Mouse (Mus musculus) olfactory bulb, adult 2 months (tissue): ENCODE data around the gene Nos1ap. TPM values are rescaled to one million over a fixed set of nuclear protein-coding genes. Genes with fewer than 3 reads are reported as not detected.

Experiments used
- H3K27ac ChIP-seq: fragments of 200-500 bp; 2 replicates; pipeline ENCODE4 v1.5.1; 2012; ENCODE audit warnings: low read depth, low read length; ENCODE audit not compliant: insufficient read depth
- H3K4me1 ChIP-seq: fragments of 200-500 bp; 2 replicates; pipeline ENCODE4 v1.6.1; 2012; ENCODE audit warnings: low read length; ENCODE audit not compliant: control insufficient read depth, insufficient read depth
- H3K4me3 ChIP-seq: fragments of 200-500 bp; 2 replicates; pipeline ENCODE4 v1.5.1; 2012; ENCODE audit warnings: mild to moderate bottlenecking, low read depth, low read length, moderate library complexity; ENCODE audit not compliant: insufficient read depth
- CTCF ChIP-seq: fragments of 200-500 bp; IDR thresholded peaks from 2 replicates; pipeline ENCODE4 v1.5.1; 2012; ENCODE audit warnings: low read depth, mild to moderate bottlenecking, low read length, moderate library complexity; ENCODE audit not compliant: insufficient read depth
- POLR2A ChIP-seq: fragments of 200-500 bp; IDR thresholded peaks from 2 replicates; pipeline ENCODE4 v1.6.1; 2012; ENCODE audit warnings: mild to moderate bottlenecking, low read depth, low read length, moderate library complexity; ENCODE audit not compliant: insufficient read depth
- WGBS: fragments of 180-500 bp; shearing (Covaris S2); methylation state at CpG from one replicate; pipeline ENCODE4 v1.1.7; 2018; 5-methylcytosine and 5-hydroxymethylcytosine counted together
- polyA plus RNA-seq: library from polyadenylated mRNA; stranded (reverse); fragments of >200 nt; gene quantifications from 2 replicates; pipeline ENCODE4 v1.2.4, GENCODE M21; 2012; ENCODE audit warnings: low replicate concordance; ENCODE audit not compliant: missing spikeins, insufficient read depth, insufficient read length

Nos1ap gene
- polyA plus RNA-seq, 1 experiment: not detected

GRCm38 (mm10) chr1:170512429-170513097, 77.1 kb downstream of the Nos1ap start:
- Histone ChIP-seq H3K27ac (no peak overlapping the region), H3K4me3 (no peak overlapping the region), H3K4me1 (peaks cover 7% of the 10 kb centered on the region)
- 43% methylated on average over 3 of the region's 3 CpGs for WGBS
- TF ChIP-seq POLR2A: no peak
- TF ChIP-seq CTCF: no peak

GRCm38 (mm10) chr1:170510595-170511240, 78.9 kb downstream of the Nos1ap start:
- Histone ChIP-seq H3K27ac (no peak overlapping the region), H3K4me3 (no peak overlapping the region), H3K4me1 (peaks cover 7% of the 10 kb centered on the region)
- no peak for TF ChIP-seq POLR2A
- 83% methylated on average over 3 of the region's 3 CpGs for WGBS

GRCm38 (mm10) chr1:170506309-170506708, 83.4 kb downstream of the Nos1ap start:
- 68% methylated on average over 6 of the region's 6 CpGs for WGBS

GRCm38 (mm10) chr1:170505107-170505506, 84.6 kb downstream of the Nos1ap start:
- Histone ChIP-seq H3K4me3 (no peak overlapping the region), H3K4me1 (peaks cover 9% of the 10 kb centered on the region), H3K27ac (no peak overlapping the region)
- 95% methylated on average over 3 of the region's 3 CpGs for WGBS
- TF ChIP-seq CTCF (no peak), POLR2A (no peak)

More at GRCm38 (mm10) chr1:170506309-170506708, 83.4 kb downstream of the Nos1ap start:
- TF ChIP-seq CTCF: no peak
- peaks cover 9% of the 10 kb centered on the region for H3K4me1 ChIP-seq
- no peak overlapping the region for H3K4me3 ChIP-seq
- no peak overlapping the region for H3K27ac ChIP-seq

GRCm38 (mm10) chr1:170504378-170504777, 85.3 kb downstream of the Nos1ap start:
- H3K4me1 ChIP-seq: peaks cover 12% of the 10 kb centered on the region
- no peak overlapping the region for H3K27ac ChIP-seq
- no peak for TF ChIP-seq POLR2A
- TF ChIP-seq CTCF: no peak
- H3K4me3 ChIP-seq: no peak overlapping the region
- WGBS: 78% methylated on average over 4 of the region's 4 CpGs

- H3K4me1 ChIP-seq: peaks cover 12% of the 10 kb centered on the region
- no peak overlapping the region for H3K4me3 ChIP-seq
- no peak overlapping the region for H3K27ac ChIP-seq
- WGBS: 75% methylated on average over 4 of the region's 4 CpGs
- TF ChIP-seq POLR2A (no peak), CTCF (no peak)
These were observed 86.4 kb downstream of the Nos1ap start for GRCm38 (mm10) chr1:170503277-170503739.

- no peak overlapping the region for H3K4me3 ChIP-seq
- no peak for TF ChIP-seq CTCF
- TF ChIP-seq POLR2A: no peak
- no peak overlapping the region for H3K27ac ChIP-seq
- WGBS: 56% methylated on average over 11 of the region's 11 CpGs
- peaks cover 12% of the 10 kb centered on the region for H3K4me1 ChIP-seq
These were observed 87.0 kb downstream of the Nos1ap start for GRCm38 (mm10) chr1:170502491-170503276.

GRCm38 (mm10) chr1:170501970-170502369, 87.7 kb downstream of the Nos1ap start:
- 100% methylated on average over 1 of the region's 1 CpGs for WGBS

GRCm38 (mm10) chr1:170501556-170501955, 88.1 kb downstream of the Nos1ap start:
- WGBS: 90% methylated on average over 7 of the region's 7 CpGs
- no peak for TF ChIP-seq CTCF
- no peak for TF ChIP-seq POLR2A
- Histone ChIP-seq H3K4me3 (no peak overlapping the region), H3K4me1 (peaks cover 12% of the 10 kb centered on the region), H3K27ac (no peak overlapping the region)

More at GRCm38 (mm10) chr1:170501970-170502369, 87.7 kb downstream of the Nos1ap start:
- H3K4me1 ChIP-seq: peaks cover 12% of the 10 kb centered on the region
- no peak for TF ChIP-seq POLR2A
- no peak for TF ChIP-seq CTCF
- H3K4me3 ChIP-seq: no peak overlapping the region
- H3K27ac ChIP-seq: no peak overlapping the region
